Mouse (Mus musculus): ENCODE data around the gene Ccr4.

DNA sequence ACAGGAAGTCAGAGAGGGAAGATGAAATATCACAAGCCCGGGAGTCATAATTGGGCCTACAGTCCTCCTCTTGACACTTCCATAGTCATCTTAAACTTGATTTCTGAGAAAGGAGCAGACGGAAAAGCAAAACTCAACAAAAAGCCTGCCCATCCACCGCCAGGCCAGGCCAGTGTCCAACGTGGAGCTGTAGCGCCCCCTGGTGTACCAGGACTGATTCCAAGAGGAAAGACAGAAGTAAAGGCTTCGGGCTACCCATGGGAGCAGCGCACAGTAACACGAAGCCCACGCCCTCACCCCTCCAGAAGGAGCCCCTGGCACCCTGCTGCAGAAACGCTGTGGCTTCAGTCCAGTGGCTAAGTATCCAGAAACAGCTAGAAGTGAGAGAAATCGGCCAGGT lies 6.5 kb downstream of the Ccr4 start:
- no peak for TF ChIP-seq POLR2AphosphoS2 (IDR thresholded peaks at IDR 0.05; ENCODE audit: insufficient read length, low read depth)
- no peak for TF ChIP-seq POLR2A (IDR thresholded peaks at IDR 0.05; ENCODE audit: insufficient read length, low read depth)
- TF ChIP-seq TCF12 (IDR thresholded peaks at IDR 0.05; ENCODE audit: insufficient read depth, poor library complexity, severe bottlenecking) = no peak
- TF ChIP-seq MYOD1 (IDR thresholded peaks at IDR 0.05; ENCODE audit: control insufficient read depth in 1 of 3, insufficient read length in 2 of 3, low read depth in 2 of 3) = no peak
- no peak for TF ChIP-seq E2F4 (IDR thresholded peaks at IDR 0.05; ENCODE audit: insufficient read depth)
- TF ChIP-seq USF1 (IDR thresholded peaks at IDR 0.05; ENCODE audit: low read depth) = no peak
- no peak for TF ChIP-seq MYOG (IDR thresholded peaks at IDR 0.05; ENCODE audit: control insufficient read depth in 1 of 3, insufficient read depth in 1 of 3, insufficient read length in 2 of 3, low read depth in 2 of 3)
- no peak for TF ChIP-seq MAX (IDR thresholded peaks at IDR 0.05; ENCODE audit: low read depth)
- TF ChIP-seq TCF3 (IDR thresholded peaks at IDR 0.05; ENCODE audit: insufficient read length, low read depth) = no peak
- no peak for TF ChIP-seq CEBPB (IDR thresholded peaks at IDR 0.05; ENCODE audit: insufficient read depth, poor library complexity, severe bottlenecking)
- no peak for TF ChIP-seq SRF (IDR thresholded peaks at IDR 0.05; ENCODE audit: control insufficient read depth, insufficient read length, low read depth)
- TF ChIP-seq REST (IDR thresholded peaks at IDR 0.05; ENCODE audit: insufficient read depth, insufficient read length) = no peak
